Mouse (Mus musculus): Measurements from ENCODE around the gene Pced1b.

DNA sequence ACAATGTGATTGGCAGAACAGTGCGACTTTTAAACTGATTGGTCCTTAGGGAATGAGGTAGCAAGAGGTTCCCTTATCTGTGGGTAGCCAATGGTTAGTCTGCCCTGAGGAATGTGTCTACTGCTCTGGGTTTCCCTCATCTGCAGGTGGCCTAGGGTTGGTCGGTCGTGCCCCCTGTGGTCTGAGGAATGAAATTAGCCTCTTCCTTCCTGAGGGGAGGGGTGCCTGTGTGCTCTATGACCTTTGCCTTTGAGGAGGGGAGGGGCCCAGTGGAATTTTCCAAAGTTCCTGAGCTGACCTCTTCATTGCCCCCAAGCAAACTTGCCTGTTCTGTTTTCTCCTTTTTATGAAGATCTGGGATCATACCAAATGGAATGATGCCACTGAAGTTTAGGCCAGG lies 174.6 kb downstream of the Pced1b start:
- TF ChIP-seq CTCF (IDR thresholded peaks at IDR 0.05; ENCODE audit: low read depth, low read length) = no peak
- TF ChIP-seq POLR2A (IDR thresholded peaks at IDR 0.05; ENCODE audit: insufficient read depth, low read length) = no peak
